Mouse (Mus musculus) forebrain, embryonic 16.5 days (tissue): ENCODE data around the gene Gm20388. TPM values are rescaled to one million over a fixed set of nuclear protein-coding genes. Genes with fewer than 3 reads are reported as not detected.

Experiments
- ATAC-seq: fragments of 200-750 bp; cut with Nextera tagmentation; 2 replicates; pipeline ENCODE4 v1.8.0; 2017; ENCODE audit warnings: mild to moderate bottlenecking, moderate library complexity
- H3K27ac ChIP-seq: fragments of 300-500 bp; sonication (generic); 2 replicates; pipeline ENCODE4 v1.5.1; 2014; ENCODE audit warnings: low read length, control low read depth
- H3K27me3 ChIP-seq: fragments of 300-500 bp; sonication (generic); replicated peaks from 2 replicates; pipeline ENCODE4 v1.6.1; 2014; ENCODE audit warnings: low read length; ENCODE audit not compliant: control insufficient read depth, insufficient read depth
- H3K36me3 ChIP-seq: fragments of 300-500 bp; sonication (generic); 2 replicates; pipeline ENCODE4 v1.6.1; 2014; ENCODE audit not compliant: control insufficient read depth, insufficient read depth
- H3K4me1 ChIP-seq: fragments of 300-500 bp; sonication (generic); replicated peaks from 2 replicates; pipeline ENCODE4 v1.6.1; 2014; ENCODE audit warnings: low read length; ENCODE audit not compliant: control insufficient read depth, insufficient read depth
- H3K4me2 ChIP-seq: fragments of 300-500 bp; sonication (generic); 2 replicates; pipeline ENCODE4 v1.6.1; 2014; ENCODE audit warnings: mild to moderate bottlenecking, low read length, control low read depth
- H3K4me3 ChIP-seq: fragments of 300-500 bp; sonication (generic); replicated peaks from 2 replicates; pipeline ENCODE4 v1.5.1; 2014; ENCODE audit warnings: mild to moderate bottlenecking, low read length, control low read depth
- H3K9ac ChIP-seq: fragments of 300-500 bp; sonication (generic); replicated peaks from 2 replicates; pipeline ENCODE4 v1.6.1; 2014; ENCODE audit warnings: low read depth, low read length, control low read depth
- H3K9me3 ChIP-seq: fragments of 300-500 bp; sonication (generic); 2 replicates; pipeline ENCODE4 v1.6.1; 2016; ENCODE audit warnings: low read length; ENCODE audit not compliant: control insufficient read depth
- WGBS: fragments of 180-500 bp; shearing (Covaris S2); extraction: QIAGEN DNeasy Blood & Tissue Kit; methylation state at CpG from one replicate; pipeline ENCODE4 v1.1.7; 2014; 5-methylcytosine and 5-hydroxymethylcytosine counted together
- polyA plus RNA-seq: library from polyadenylated mRNA; unstranded; fragments of >200 nt; fragmentation: Nextera tagmentation; extraction: Ambion mirVana; gene quantifications from 2 replicates; pipeline ENCODE4 v1.2.1, GENCODE M21; 2015

Gene Gm20388
- polyA plus RNA-seq, 1 experiment from 2014 or later = 4.7 TPM

- Histone ChIP-seq H3K9ac (no peak overlapping the region), H3K4me3 (no peak overlapping the region), H3K9me3 (no peaks in the 10 kb centered on the region), H3K27ac (no peak overlapping the region), H3K4me2 (no peak overlapping the region), H3K36me3 (no peaks in the 10 kb centered on the region), H3K27me3 (no peaks in the 10 kb centered on the region), H3K4me1 (no peaks in the 10 kb centered on the region)
- ATAC-seq = no peak
- WGBS = 45% methylated on average over 10 of the region's 10 CpGs
Observed at GRCm38 (mm10) chr8:122155082-122155643, 2244.5 kb downstream of the Gm20388 start.

GRCm38 (mm10) chr8:122155964-122156363, 2245.3 kb downstream of the Gm20388 start:
- Histone ChIP-seq H3K4me1 (no peaks in the 10 kb centered on the region), H3K4me3 (no peak overlapping the region), H3K36me3 (no peaks in the 10 kb centered on the region), H3K4me2 (no peak overlapping the region), H3K9me3 (no peaks in the 10 kb centered on the region), H3K9ac (no peak overlapping the region), H3K27me3 (no peaks in the 10 kb centered on the region), H3K27ac (no peak overlapping the region)
- no peak for ATAC-seq
- 94% methylated on average over 9 of the region's 9 CpGs for WGBS

DNA sequence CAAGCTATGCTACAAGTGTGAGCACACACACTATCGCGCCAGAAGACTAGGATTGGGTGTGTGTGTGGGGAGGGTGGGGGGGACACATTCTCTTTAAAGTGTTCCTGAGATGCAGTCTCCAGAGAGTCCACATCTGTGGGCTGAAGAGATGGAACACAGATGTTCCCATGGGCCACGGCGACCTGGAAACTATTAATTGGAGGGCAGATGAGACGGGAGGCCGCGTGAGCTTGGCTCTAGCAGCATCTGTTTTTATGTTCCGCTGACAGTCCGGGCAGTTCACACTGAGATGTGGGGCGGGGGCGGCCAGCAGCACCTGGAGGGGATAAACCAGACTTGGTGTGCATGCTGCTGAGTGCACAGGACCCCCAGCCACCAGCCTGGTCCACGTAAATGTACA, 2247.0 kb downstream of the Gm20388 start:
- Histone ChIP-seq H3K9ac (no peak overlapping the region), H3K4me2 (no peak overlapping the region), H3K27ac (no peak overlapping the region), H3K27me3 (no peaks in the 10 kb centered on the region), H3K4me3 (no peak overlapping the region), H3K9me3 (no peaks in the 10 kb centered on the region), H3K4me1 (no peaks in the 10 kb centered on the region), H3K36me3 (no peaks in the 10 kb centered on the region)
- 86% methylated on average over 12 of the region's 12 CpGs for WGBS
- ATAC-seq = no peak

- Histone ChIP-seq H3K27me3 (no peaks in the 10 kb centered on the region), H3K9me3 (no peaks in the 10 kb centered on the region), H3K4me1 (no peaks in the 10 kb centered on the region), H3K27ac (no peak overlapping the region), H3K4me2 (no peak overlapping the region), H3K9ac (no peak overlapping the region), H3K36me3 (no peaks in the 10 kb centered on the region), H3K4me3 (no peak overlapping the region)
- no peak for ATAC-seq
- WGBS = 86% methylated on average over 5 of the region's 5 CpGs
Observed at GRCm38 (mm10) chr8:122160165-122160564, 2249.5 kb downstream of the Gm20388 start.

- H3K9me3 ChIP-seq = no peaks in the 10 kb centered on the region
- 30% methylated on average over 8 of the region's 8 CpGs for WGBS
Observed at GRCm38 (mm10) chr8:122162992-122163391, 2252.4 kb downstream of the Gm20388 start.

GRCm38 (mm10) chr8:122167204-122167860, 2256.7 kb downstream of the Gm20388 start:
- H3K36me3 ChIP-seq = no peaks in the 10 kb centered on the region
- WGBS = 82% methylated on average over 14 of the region's 14 CpGs
- H3K27me3 ChIP-seq = no peaks in the 10 kb centered on the region
- no peak overlapping the region for H3K9ac ChIP-seq
- no peaks in the 10 kb centered on the region for H3K4me1 ChIP-seq
- no peak overlapping the region for H3K4me3 ChIP-seq
- H3K27ac ChIP-seq = no peak overlapping the region
- H3K9me3 ChIP-seq = no peaks in the 10 kb centered on the region
- no peak overlapping the region for H3K4me2 ChIP-seq
- ATAC-seq = no peak

More at GRCm38 (mm10) chr8:122162992-122163391, 2252.4 kb downstream of the Gm20388 start:
- Histone ChIP-seq H3K36me3 (no peaks in the 10 kb centered on the region), H3K27me3 (no peaks in the 10 kb centered on the region), H3K4me2 (no peak overlapping the region), H3K27ac (no peak overlapping the region), H3K4me1 (no peaks in the 10 kb centered on the region), H3K9ac (no peak overlapping the region), H3K4me3 (no peak overlapping the region)
- ATAC-seq = no peak

DNA sequence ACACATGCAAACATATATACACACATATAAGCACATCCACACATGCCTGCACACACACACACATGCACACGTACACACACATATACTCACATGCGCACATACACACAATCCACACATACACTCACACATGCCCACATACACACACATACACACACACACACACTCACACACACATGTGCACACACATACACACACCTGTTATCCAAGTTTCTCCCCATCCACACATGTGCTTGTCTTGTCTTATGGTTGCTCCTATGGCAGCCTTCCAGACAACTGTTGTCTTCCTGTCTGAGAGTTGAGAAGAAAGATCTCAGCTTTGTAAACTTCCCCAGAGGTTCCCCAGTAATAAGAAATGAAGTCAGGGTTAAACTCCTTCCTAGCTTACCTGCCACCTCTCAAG, 2258.8 kb downstream of the Gm20388 start:
- H3K9ac ChIP-seq = no peak overlapping the region
- no peak overlapping the region for H3K4me3 ChIP-seq
- WGBS = 96% methylated on average over 2 of the region's 2 CpGs
- no peaks in the 10 kb centered on the region for H3K4me1 ChIP-seq
- H3K27ac ChIP-seq = no peak overlapping the region
- H3K27me3 ChIP-seq = no peaks in the 10 kb centered on the region
- no peak for ATAC-seq
- no peaks in the 10 kb centered on the region for H3K36me3 ChIP-seq
- no peaks in the 10 kb centered on the region for H3K9me3 ChIP-seq
- no peak overlapping the region for H3K4me2 ChIP-seq

DNA sequence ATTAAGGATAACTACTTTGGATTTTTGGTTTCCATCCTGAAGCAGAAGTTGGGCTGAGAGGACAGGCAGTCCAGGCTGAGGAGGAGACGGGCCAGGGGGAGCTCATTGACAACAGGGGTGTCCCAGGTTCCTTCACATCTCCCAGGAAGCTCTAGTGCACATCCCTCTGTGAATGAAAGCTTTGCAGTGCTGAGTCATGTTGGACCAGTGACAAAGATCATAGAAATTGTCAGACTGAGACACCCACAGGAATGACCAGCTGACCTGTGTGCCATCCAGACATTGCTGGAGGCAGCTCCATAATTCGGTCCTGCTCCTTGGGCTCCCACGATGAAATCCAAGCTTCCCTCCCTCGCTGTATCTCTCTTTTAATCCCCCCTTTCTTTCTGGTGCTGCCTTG, 2261.2 kb downstream of the Gm20388 start:
- H3K27me3 ChIP-seq = no peaks in the 10 kb centered on the region
- H3K9me3 ChIP-seq = no peaks in the 10 kb centered on the region
- no peak overlapping the region for H3K9ac ChIP-seq
- no peak overlapping the region for H3K27ac ChIP-seq
- no peaks in the 10 kb centered on the region for H3K36me3 ChIP-seq
- no peak overlapping the region for H3K4me2 ChIP-seq
- WGBS = 82% methylated on average over 4 of the region's 4 CpGs
- no peak for ATAC-seq
- H3K4me3 ChIP-seq = no peak overlapping the region
- no peaks in the 10 kb centered on the region for H3K4me1 ChIP-seq

DNA sequence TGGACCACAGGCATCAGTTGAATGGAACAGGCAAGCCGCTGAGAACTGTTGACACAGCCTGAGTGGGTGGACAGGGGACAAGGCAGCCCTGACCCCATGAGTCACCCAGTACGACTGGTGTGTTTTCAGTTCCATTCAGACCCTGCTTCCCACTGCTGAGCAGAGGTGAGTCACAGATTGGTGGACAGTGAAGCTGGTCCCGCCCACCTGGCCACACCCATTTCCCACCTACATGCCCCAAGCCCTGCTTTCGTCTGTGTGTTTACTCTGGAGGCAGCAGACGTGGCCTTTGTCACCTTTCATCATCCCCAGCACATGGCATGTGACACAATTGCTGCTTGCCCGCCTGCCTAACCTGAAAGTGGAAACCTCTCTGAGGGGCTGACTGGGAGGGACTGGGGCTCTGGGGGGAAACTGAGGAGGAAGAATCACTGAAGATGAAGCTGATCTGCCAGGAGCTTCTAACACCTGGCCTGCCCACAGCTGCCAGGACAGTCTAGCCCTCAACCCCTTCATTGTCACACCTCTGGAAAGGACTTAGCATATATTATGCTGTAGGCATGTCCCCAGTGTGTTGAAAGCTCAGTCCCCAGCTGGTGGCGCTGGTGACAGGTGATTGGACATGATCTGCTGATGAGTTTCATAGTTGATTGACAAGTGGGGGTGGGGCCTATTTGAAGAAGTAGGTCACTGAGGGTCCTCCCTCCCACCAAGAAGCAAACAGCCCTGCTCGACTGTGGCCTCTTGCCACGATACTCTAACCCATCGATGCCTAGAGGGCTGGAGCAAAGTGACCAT, 2263.7 kb downstream of the Gm20388 start:
- Histone ChIP-seq H3K4me3 (no peak overlapping the region), H3K9me3 (no peaks in the 10 kb centered on the region), H3K4me1 (no peaks in the 10 kb centered on the region), H3K27me3 (no peaks in the 10 kb centered on the region), H3K36me3 (no peaks in the 10 kb centered on the region), H3K4me2 (no peak overlapping the region), H3K27ac (no peak overlapping the region), H3K9ac (no peak overlapping the region)
- WGBS = 49% methylated on average over 10 of the region's 10 CpGs
- no peak for ATAC-seq
